Mouse (Mus musculus): Measurements from ENCODE around the gene Gas7. TPM values are rescaled to one million over a fixed set of nuclear protein-coding genes. Genes with fewer than 3 reads are reported as not detected.
A peak's percentile ranks its signal among the peaks of the same experiment; 100 is the strongest.

Gene Gas7
- polyA plus RNA-seq, 1 experiment from 2014 or later = 26.6 TPM

DNA sequence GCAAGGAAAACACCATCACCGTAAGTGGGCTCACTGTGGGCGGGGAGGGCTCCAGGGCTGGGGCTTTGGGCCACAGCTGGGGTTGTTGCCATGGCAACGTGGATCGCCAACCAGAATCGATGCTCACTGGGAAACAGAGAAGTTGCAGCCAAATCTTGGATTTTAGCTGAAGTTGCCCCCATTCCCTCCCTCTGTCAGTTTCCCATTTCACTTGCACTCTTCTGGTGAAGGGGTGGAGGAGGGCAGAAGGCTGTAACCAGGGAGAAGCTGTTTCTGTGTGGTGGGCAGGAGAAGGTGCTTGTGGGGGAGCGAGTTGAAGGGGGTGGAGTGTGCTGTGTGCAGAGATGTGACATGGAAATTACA, 197.6 kb downstream of the Gas7 start:
- no peak overlapping the region for H3K9ac ChIP-seq
- H3K27ac ChIP-seq (replicated peaks) = no peak overlapping the region
- peaks cover 25% of the 10 kb centered on the region for H3K4me1 ChIP-seq (replicated peaks)
- peak overlapping the region; percentile 22 for H3K4me2 ChIP-seq
- 22% methylated on average over 6 of the region's 6 CpGs for WGBS
- peak overlapping the region; percentile 7; the same call in 1 of the 2 replicates for H3K4me3 ChIP-seq
- H3K27me3 ChIP-seq = no peaks in the 10 kb centered on the region
- no peak for ATAC-seq (ENCODE audit: low FRiP score, low read depth)
- H3K9me3 ChIP-seq = no peaks in the 10 kb centered on the region
- no peaks in the 10 kb centered on the region for H3K36me3 ChIP-seq

DNA sequence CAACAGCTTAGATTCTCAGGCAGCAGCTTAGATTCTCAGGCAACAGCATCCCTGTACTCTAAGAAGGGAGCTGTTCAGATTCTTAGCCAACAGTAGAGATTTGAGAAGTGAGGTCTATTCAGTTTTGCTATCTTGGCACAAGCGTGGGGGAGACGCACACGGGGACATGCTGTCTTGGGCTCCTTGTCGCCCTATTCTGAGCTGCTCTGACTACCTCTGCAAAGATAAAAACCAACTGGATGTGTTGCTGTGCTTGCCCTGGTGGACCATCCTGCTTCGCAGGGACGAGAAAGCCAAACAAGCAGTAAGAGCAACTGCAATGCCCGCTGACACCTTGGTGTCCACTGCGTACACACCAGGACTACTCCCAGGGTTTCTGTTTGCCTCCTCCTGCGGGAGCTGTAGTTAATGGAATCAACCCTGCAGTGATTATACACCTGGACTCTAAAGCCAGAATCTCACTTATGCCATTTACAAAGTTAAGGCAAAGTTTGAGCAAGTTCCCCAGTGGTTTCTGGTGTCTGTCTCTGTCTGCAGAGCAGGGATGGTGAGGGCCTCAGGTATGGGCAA, 198.4 kb downstream of the Gas7 start:
- Histone ChIP-seq H3K36me3 (no peaks in the 10 kb centered on the region), H3K27me3 (no peaks in the 10 kb centered on the region), H3K4me1 (replicated peaks) (peaks cover 25% of the 10 kb centered on the region), H3K27ac (replicated peaks) (no peak overlapping the region), H3K4me3 (no peak overlapping the region), H3K9me3 (no peaks in the 10 kb centered on the region), H3K9ac (no peak overlapping the region), H3K4me2 (no peak overlapping the region)
- 93% methylated on average over 9 of the region's 9 CpGs for WGBS
- no peak for ATAC-seq (ENCODE audit: low FRiP score, low read depth)

DNA sequence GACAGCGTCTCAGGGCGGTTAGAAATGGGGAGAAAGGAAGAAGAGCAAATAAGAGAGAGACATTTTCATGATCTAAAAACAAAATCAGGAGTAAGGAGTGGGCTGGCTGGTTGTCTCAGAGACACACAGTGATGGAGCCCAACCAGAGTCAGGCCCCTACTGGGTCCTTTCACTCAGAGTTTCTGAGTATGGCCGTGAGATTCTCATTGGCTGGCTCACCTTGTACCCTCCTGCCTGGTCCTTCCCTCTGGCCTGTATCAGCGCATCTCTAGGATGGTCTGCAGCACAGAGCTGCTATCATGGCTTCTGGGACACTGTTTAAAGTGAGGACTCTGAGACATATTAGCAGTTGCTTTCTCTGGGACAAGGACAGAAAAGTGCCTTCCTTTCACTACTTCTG, 199.3 kb downstream of the Gas7 start:
- peaks cover 25% of the 10 kb centered on the region for H3K4me1 ChIP-seq (replicated peaks)
- 92% methylated on average over 4 of the region's 4 CpGs for WGBS
- no peaks in the 10 kb centered on the region for H3K36me3 ChIP-seq
- no peaks in the 10 kb centered on the region for H3K9me3 ChIP-seq
- H3K27ac ChIP-seq (replicated peaks) = no peak overlapping the region
- H3K27me3 ChIP-seq = no peaks in the 10 kb centered on the region
- no peak for ATAC-seq (ENCODE audit: low FRiP score, low read depth)
- H3K9ac ChIP-seq = no peak overlapping the region
- H3K4me3 ChIP-seq = no peak overlapping the region
- no peak overlapping the region for H3K4me2 ChIP-seq

DNA sequence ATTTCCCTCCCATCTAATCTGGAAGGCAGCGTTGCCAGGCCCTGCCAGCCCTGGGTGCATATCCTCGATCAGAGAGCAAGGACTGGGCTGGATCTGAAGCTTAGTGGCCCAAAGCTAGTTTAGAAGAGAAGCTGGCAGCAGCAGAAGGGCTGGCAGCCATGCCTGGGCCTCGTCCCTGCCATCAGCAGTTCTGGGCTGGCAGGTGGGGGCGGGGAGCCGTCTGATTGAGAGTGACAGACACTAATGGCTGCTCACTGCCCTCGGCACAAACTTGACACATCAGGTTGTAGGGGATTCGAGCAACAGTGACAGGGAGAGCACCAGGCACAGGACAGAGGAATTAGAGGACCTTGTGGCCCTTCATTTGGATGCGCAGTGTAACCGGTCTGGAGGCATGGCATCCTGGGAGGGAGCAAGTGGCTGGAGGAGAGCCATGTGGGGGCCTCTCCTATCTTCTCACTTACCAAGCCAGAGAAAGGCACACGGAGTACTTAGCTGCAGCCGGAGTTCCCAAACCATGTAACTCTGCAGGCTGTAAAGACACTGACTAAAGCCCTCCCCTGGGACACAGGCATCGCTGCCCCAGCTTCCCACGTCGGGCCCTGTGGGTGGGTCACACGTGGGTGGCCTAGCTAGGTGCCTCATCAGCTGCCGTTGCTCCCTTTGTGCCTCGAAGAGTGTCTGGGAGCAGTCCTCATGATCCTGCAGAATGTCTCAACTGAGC, 200.2 kb downstream of the Gas7 start:
- H3K4me2 ChIP-seq = no peak overlapping the region
- H3K27ac ChIP-seq (replicated peaks) = no peak overlapping the region
- H3K4me3 ChIP-seq = no peak overlapping the region
- no peaks in the 10 kb centered on the region for H3K36me3 ChIP-seq
- ATAC-seq (ENCODE audit: low FRiP score, low read depth) = no peak
- no peaks in the 10 kb centered on the region for H3K27me3 ChIP-seq
- H3K4me1 ChIP-seq (replicated peaks) = peaks cover 25% of the 10 kb centered on the region
- H3K9ac ChIP-seq = no peak overlapping the region
- 57% methylated on average over 17 of the region's 17 CpGs for WGBS
- no peaks in the 10 kb centered on the region for H3K9me3 ChIP-seq

DNA sequence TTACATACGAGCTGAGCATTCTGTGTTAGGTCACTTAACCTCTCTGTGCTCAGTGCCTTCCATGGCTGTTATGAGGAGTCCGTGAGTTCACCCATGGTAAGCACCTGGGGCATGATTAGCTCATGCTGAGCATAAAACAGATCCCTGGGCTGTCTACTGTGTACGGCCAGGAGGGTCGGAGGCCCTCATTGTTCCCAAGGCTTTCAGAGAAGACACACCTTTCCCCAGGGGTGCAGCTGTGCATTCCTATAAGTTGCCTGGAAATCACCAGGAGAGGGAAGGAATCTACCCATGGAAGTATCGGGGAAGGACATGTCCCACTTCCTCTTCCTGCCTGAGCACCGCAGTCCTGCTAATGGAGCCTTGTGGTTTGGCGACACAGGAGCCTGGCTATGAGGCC, 201.1 kb downstream of the Gas7 start:
- no peak for ATAC-seq (ENCODE audit: low FRiP score, low read depth)
- no peak overlapping the region for H3K4me2 ChIP-seq
- H3K27me3 ChIP-seq = no peaks in the 10 kb centered on the region
- no peaks in the 10 kb centered on the region for H3K9me3 ChIP-seq
- H3K4me1 ChIP-seq (replicated peaks) = peaks cover 25% of the 10 kb centered on the region
- H3K9ac ChIP-seq = no peak overlapping the region
- 83% methylated on average over 7 of the region's 7 CpGs for WGBS
- H3K36me3 ChIP-seq = no peaks in the 10 kb centered on the region
- no peak overlapping the region for H3K27ac ChIP-seq (replicated peaks)
- H3K4me3 ChIP-seq = no peak overlapping the region

DNA sequence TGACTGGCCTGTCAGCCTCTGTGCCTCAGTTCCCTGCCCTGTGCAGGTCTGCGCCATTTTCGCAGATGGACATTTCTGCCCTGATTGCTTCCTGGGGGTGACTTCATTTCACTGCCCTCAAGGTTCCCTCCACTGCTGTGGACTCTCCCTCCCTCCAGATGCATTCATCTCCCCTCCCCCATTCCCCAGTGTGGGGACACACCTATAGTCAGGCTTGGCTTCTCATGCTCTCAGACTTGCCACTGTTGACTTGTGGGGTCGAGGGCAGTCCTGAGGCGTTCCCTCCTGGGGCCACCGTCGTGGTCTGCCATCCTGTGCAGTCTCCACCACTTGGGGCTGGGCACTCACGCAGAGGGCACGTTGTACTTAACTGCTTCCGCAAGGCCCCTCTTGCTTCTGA, 201.6 kb downstream of the Gas7 start:
- Histone ChIP-seq H3K4me1 (replicated peaks) (peaks cover 25% of the 10 kb centered on the region), H3K9ac (no peak overlapping the region), H3K27ac (replicated peaks) (no peak overlapping the region), H3K4me2 (no peak overlapping the region), H3K36me3 (no peaks in the 10 kb centered on the region), H3K9me3 (no peaks in the 10 kb centered on the region), H3K4me3 (no peak overlapping the region), H3K27me3 (no peaks in the 10 kb centered on the region)
- ATAC-seq (ENCODE audit: low FRiP score, low read depth) = no peak
- 89% methylated on average over 9 of the region's 9 CpGs for WGBS

DNA sequence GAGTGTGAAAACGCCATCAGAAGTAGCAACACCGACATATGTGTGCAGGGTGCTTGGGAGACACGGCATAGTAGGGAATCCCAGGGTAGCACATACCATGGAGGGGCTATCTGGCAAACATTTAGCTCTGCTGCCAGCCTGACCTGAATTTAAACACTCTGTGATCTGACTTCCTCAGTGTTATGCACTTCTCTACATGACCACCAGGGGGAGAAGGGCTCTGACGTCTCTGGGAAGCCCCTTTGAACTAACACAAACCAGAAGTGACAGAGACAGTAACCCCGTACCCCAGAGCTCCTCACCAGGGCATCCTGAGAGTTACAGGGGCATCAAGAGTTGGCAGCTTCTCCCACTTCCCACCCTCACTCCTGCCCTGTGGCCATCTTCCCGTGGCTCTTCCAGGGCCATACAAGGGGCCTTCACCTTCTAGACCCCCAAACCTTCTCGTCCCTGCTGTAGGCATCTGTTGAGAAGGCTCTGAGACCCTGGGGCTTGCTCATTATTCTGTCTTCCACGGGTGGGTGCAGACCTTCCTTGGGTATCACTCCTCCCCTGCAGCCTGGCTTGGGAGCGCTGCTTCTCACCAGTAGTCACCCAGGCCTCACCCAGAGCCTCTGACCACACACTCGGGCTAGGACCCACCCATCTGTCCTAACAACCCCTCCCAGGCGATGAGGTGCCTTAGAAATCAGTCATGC, 202.6 kb downstream of the Gas7 start:
- Histone ChIP-seq H3K9me3 (no peaks in the 10 kb centered on the region), H3K27ac (replicated peaks) (no peak overlapping the region), H3K9ac (no peak overlapping the region), H3K36me3 (no peaks in the 10 kb centered on the region), H3K4me2 (no peak overlapping the region), H3K27me3 (no peaks in the 10 kb centered on the region), H3K4me3 (no peak overlapping the region), H3K4me1 (replicated peaks) (peaks cover 17% of the 10 kb centered on the region)
- 45% methylated on average over 11 of the region's 11 CpGs for WGBS
- 0 out of 2 replicates have a peak, but pooled peaks have one; percentile 13 for ATAC-seq (ENCODE audit: low FRiP score, low read depth)

DNA sequence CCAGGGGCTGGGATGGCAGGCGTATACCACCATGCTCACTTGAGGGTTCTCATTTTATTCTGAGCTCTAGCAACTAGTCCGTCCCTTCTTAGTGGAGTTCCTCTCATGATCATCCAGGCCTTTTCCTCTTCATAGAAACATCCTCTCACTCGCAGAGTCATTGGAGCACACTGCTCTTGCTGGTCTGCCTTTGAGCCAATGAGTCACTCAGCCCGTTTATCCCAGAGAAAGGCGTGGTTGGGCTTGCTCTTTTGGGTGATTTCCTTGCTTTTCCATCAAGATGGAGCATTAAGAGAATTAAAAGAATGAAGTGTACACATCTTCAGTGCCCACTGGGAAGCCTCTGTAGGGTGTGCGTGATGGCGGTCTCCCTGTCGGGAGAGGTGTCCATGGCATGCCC, 206.2 kb downstream of the Gas7 start:
- ATAC-seq (ENCODE audit: low FRiP score, low read depth) = no peak
- Histone ChIP-seq H3K27me3 (no peaks in the 10 kb centered on the region), H3K9me3 (no peaks in the 10 kb centered on the region), H3K4me3 (no peak overlapping the region), H3K4me2 (no peak overlapping the region), H3K36me3 (no peaks in the 10 kb centered on the region), H3K9ac (no peak overlapping the region), H3K4me1 (replicated peaks) (0 out of 2 replicates have a peak, but pooled peaks cover 4% of the 10 kb centered on the region), H3K27ac (replicated peaks) (no peak overlapping the region)
- 88% methylated on average over 8 of the region's 8 CpGs for WGBS

DNA sequence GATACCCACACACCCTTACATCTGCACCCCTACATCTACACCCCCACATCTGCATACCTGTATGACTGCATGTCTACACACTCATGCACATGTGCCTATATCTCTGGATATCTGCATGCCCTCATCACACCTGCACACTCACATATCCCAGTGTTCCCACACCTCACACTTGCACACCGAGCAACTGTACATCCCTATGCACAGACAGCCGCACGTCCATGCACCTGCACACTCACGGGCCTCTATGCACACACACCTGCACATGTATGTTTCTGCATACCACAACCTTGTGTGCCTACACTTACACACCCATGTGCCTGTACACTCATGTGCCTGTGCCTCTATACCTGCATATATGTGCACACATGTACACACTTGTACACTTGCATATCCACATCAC, 208.2 kb downstream of the Gas7 start:
- Histone ChIP-seq H3K9me3 (no peaks in the 10 kb centered on the region), H3K36me3 (no peaks in the 10 kb centered on the region), H3K27ac (replicated peaks) (no peak overlapping the region), H3K27me3 (no peaks in the 10 kb centered on the region), H3K4me2 (no peak overlapping the region), H3K4me3 (no peak overlapping the region), H3K9ac (no peak overlapping the region), H3K4me1 (replicated peaks) (peaks cover 8% of the 10 kb centered on the region)
- WGBS = 93% methylated on average over 4 of the region's 4 CpGs
- ATAC-seq (ENCODE audit: low FRiP score, low read depth) = no peak

DNA sequence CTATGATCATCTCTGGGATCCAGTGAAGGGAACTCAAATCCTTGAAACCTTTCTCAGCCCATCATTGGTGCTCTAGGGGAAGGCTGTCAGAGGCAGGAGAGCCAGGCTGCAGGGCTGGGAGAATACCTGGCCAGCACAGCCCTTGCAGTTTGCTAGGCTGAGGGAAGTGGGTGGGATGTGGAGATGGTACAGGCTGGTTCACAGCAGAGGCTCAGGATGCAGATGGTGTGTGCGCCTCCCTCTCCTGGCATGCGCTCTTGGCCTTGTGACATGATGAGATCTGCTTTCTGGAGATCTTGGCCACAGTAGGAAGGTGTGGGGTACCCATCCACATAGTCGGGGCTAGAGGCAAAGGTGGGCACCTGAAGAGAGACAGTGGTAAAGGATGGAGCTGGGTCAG, 209.0 kb downstream of the Gas7 start:
- no peak overlapping the region for H3K4me2 ChIP-seq
- ATAC-seq (ENCODE audit: low FRiP score, low read depth) = no peak
- no peak overlapping the region for H3K4me3 ChIP-seq
- H3K27ac ChIP-seq (replicated peaks) = no peak overlapping the region
- no peaks in the 10 kb centered on the region for H3K9me3 ChIP-seq
- 100% methylated on average over 3 of the region's 3 CpGs for WGBS
- peaks cover 8% of the 10 kb centered on the region for H3K4me1 ChIP-seq (replicated peaks)
- no peak overlapping the region for H3K9ac ChIP-seq
- no peaks in the 10 kb centered on the region for H3K36me3 ChIP-seq
- no peaks in the 10 kb centered on the region for H3K27me3 ChIP-seq

DNA sequence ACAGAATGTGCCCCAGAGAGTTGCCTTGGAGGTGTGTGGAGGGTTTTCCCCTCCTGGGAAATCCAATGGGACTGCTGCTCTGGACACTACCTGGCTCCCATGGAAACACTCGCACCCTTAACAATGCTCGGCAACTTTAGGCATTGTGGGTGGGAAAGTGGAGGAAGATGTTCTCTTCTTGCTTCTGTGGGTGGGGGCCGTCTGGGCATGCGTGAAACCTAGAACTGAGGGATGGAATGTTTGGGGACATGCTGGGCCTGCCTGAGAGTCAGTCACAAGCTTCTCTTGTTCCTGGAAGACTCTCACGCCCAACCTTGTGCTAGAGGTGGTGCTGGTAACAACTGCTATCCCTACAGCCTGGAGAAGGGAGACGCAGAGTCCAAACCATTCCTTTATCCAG, 209.7 kb downstream of the Gas7 start:
- Histone ChIP-seq H3K36me3 (no peaks in the 10 kb centered on the region), H3K4me1 (replicated peaks) (peaks cover 8% of the 10 kb centered on the region), H3K9ac (no peak overlapping the region), H3K4me3 (no peak overlapping the region), H3K27me3 (no peaks in the 10 kb centered on the region), H3K27ac (replicated peaks) (no peak overlapping the region), H3K4me2 (no peak overlapping the region), H3K9me3 (no peaks in the 10 kb centered on the region)
- ATAC-seq (ENCODE audit: low FRiP score, low read depth) = no peak
- 91% methylated on average over 6 of the region's 6 CpGs for WGBS

DNA sequence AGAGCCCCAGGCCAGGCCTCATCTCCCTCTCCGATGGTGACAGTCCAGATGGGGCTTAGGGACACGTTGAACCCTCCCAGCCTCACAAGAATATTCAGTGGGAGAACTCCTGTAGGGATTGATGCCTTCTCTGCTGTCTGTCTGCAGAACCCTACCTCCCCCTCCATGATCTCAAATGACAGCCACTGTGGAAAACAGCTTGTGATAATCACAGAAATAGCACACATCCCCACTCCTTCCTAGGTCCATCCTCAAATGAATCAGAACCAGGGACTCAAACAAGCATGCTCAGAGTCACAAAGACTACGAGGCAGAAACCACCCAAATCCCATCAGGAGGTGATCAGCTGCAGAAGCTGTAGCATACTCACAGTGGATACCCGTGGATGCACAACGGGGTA, 210.9 kb downstream of the Gas7 start:
- no peak overlapping the region for H3K4me3 ChIP-seq
- 88% methylated on average over 5 of the region's 5 CpGs for WGBS
- no peak for ATAC-seq (ENCODE audit: low FRiP score, low read depth)

More for the DNA sequence above, 210.9 kb downstream of the Gas7 start:
- no peaks in the 10 kb centered on the region for H3K27me3 ChIP-seq
- H3K9ac ChIP-seq = no peak overlapping the region
- no peak overlapping the region for H3K4me2 ChIP-seq
- no peak overlapping the region for H3K27ac ChIP-seq (replicated peaks)
- no peaks in the 10 kb centered on the region for H3K36me3 ChIP-seq
- H3K9me3 ChIP-seq = no peaks in the 10 kb centered on the region
- peaks cover 8% of the 10 kb centered on the region for H3K4me1 ChIP-seq (replicated peaks)
